Mouse (Mus musculus) heart, embryonic 16.5 days (tissue): ENCODE measurements around the gene Oard1. TPM values are rescaled to one million over a fixed set of nuclear protein-coding genes. Genes with fewer than 3 reads are reported as not detected.

Experiments used
- ATAC-seq: fragments of 200-750 bp; cut with Nextera tagmentation; replicated peaks from 2 replicates; pipeline ENCODE4 v1.8.0; 2017; ENCODE audit warnings: moderate number of reproducible peaks; ENCODE audit not compliant: insufficient read depth, low FRiP score; ENCODE audit errors: extremely low read depth
- H3K27ac ChIP-seq: fragments of 300-500 bp; sonication (generic); 2 replicates; pipeline ENCODE4 v1.5.1; 2014; ENCODE audit warnings: mild to moderate bottlenecking, low read length, control low read depth, moderate library complexity
- H3K27me3 ChIP-seq: fragments of 300-500 bp; sonication (generic); 2 replicates; pipeline ENCODE4 v1.6.1; 2014; ENCODE audit warnings: low read length, mixed read lengths; ENCODE audit not compliant: control insufficient read depth, insufficient read depth
- H3K36me3 ChIP-seq: fragments of 300-500 bp; sonication (generic); 2 replicates; pipeline ENCODE4 v1.6.1; 2014; ENCODE audit not compliant: control insufficient read depth, insufficient read depth
- H3K4me1 ChIP-seq: fragments of 300-500 bp; sonication (generic); 2 replicates; pipeline ENCODE4 v1.6.1; 2014; ENCODE audit warnings: low read length, mixed read lengths; ENCODE audit not compliant: control insufficient read depth, insufficient read depth
- H3K4me2 ChIP-seq: fragments of 300-500 bp; sonication (generic); 2 replicates; pipeline ENCODE4 v1.6.1; 2014; ENCODE audit warnings: low read depth, mild to moderate bottlenecking, control low read depth, low read length
- H3K4me3 ChIP-seq: fragments of 300-500 bp; sonication (generic); 2 replicates; pipeline ENCODE4 v1.5.1; 2014; ENCODE audit warnings: mild to moderate bottlenecking, control low read depth, low read length
- H3K9ac ChIP-seq: fragments of 300-500 bp; sonication (generic); 2 replicates; pipeline ENCODE4 v1.6.1; 2014; ENCODE audit warnings: low read length, control low read depth
- H3K9me3 ChIP-seq: fragments of 300-500 bp; sonication (generic); replicated peaks from 2 replicates; pipeline ENCODE4 v1.6.1; 2016; ENCODE audit warnings: low read length; ENCODE audit not compliant: control insufficient read depth
- WGBS: fragments of 180-500 bp; shearing (Covaris S2); extraction: QIAGEN DNeasy Blood & Tissue Kit; methylation state at CpG from one replicate; pipeline ENCODE4 v1.1.7; 2014; 5-methylcytosine and 5-hydroxymethylcytosine counted together
- polyA plus RNA-seq: library from polyadenylated mRNA; unstranded; fragments of >200 nt; fragmentation: Nextera tagmentation; extraction: Ambion mirVana; gene quantifications from 2 replicates; pipeline ENCODE4 v1.2.1, GENCODE M21; 2015

Gene Oard1
- polyA plus RNA-seq, 1 experiment from 2014 or later: 40.9 TPM

- no peak overlapping the region for H3K4me3 ChIP-seq
- H3K36me3 ChIP-seq: no peaks in the 10 kb centered on the region
- no peaks in the 10 kb centered on the region for H3K4me1 ChIP-seq
- H3K27me3 ChIP-seq: no peaks in the 10 kb centered on the region
- H3K9me3 ChIP-seq: peaks cover 5% of the 10 kb centered on the region
- H3K27ac ChIP-seq: no peak overlapping the region
- no peak for ATAC-seq
- 67% methylated on average over 8 of the region's 8 CpGs for WGBS
- H3K9ac ChIP-seq: no peak overlapping the region
- no peak overlapping the region for H3K4me2 ChIP-seq
Observed at GRCm38 (mm10) chr17:48372987-48373386, 36.8 kb upstream of the Oard1 start.

GRCm38 (mm10) chr17:48376102-48376501, 33.7 kb upstream of the Oard1 start:
- no peak overlapping the region for H3K27ac ChIP-seq
- no peak overlapping the region for H3K4me2 ChIP-seq
- no peaks in the 10 kb centered on the region for H3K36me3 ChIP-seq
- no peaks in the 10 kb centered on the region for H3K27me3 ChIP-seq
- H3K4me1 ChIP-seq: no peaks in the 10 kb centered on the region
- 69% methylated on average over 1 of the region's 1 CpGs for WGBS
- H3K9ac ChIP-seq: no peak overlapping the region
- H3K4me3 ChIP-seq: no peak overlapping the region
- no peak for ATAC-seq
- peaks cover 3% of the 10 kb centered on the region; the same call in 1 of the 2 replicates for H3K9me3 ChIP-seq

- H3K4me3 ChIP-seq: no peak overlapping the region
- H3K9me3 ChIP-seq: no peaks in the 10 kb centered on the region
- no peaks in the 10 kb centered on the region for H3K27me3 ChIP-seq
- H3K4me2 ChIP-seq: no peak overlapping the region
- no peak overlapping the region for H3K9ac ChIP-seq
- H3K27ac ChIP-seq: no peak overlapping the region
- H3K4me1 ChIP-seq: no peaks in the 10 kb centered on the region
- no peaks in the 10 kb centered on the region for H3K36me3 ChIP-seq
- ATAC-seq: no peak
Observed at GRCm38 (mm10) chr17:48379050-48379449, 30.8 kb upstream of the Oard1 start.

- no peaks in the 10 kb centered on the region for H3K4me1 ChIP-seq
- no peaks in the 10 kb centered on the region for H3K9me3 ChIP-seq
- no peak overlapping the region for H3K27ac ChIP-seq
- no peak overlapping the region for H3K4me2 ChIP-seq
- WGBS: 74% methylated on average over 2 of the region's 2 CpGs
- no peak for ATAC-seq
- peaks cover 40% of the 10 kb centered on the region for H3K36me3 ChIP-seq
- H3K4me3 ChIP-seq: no peak overlapping the region
- H3K9ac ChIP-seq: no peak overlapping the region
- H3K27me3 ChIP-seq: no peaks in the 10 kb centered on the region
Observed at GRCm38 (mm10) chr17:48385786-48386461, 23.9 kb upstream of the Oard1 start.

- ATAC-seq: no peak
- 74% methylated on average over 2 of the region's 2 CpGs for WGBS
- no peak overlapping the region for H3K9ac ChIP-seq
- no peaks in the 10 kb centered on the region for H3K27me3 ChIP-seq
- no peak overlapping the region for H3K4me3 ChIP-seq
- H3K27ac ChIP-seq: no peak overlapping the region
- no peaks in the 10 kb centered on the region for H3K4me1 ChIP-seq
- no peak overlapping the region for H3K4me2 ChIP-seq
- peaks cover 67% of the 10 kb centered on the region for H3K36me3 ChIP-seq
- H3K9me3 ChIP-seq: no peaks in the 10 kb centered on the region
Observed at GRCm38 (mm10) chr17:48388666-48389065, 21.1 kb upstream of the Oard1 start.

GRCm38 (mm10) chr17:48389442-48389841, 20.4 kb upstream of the Oard1 start:
- ATAC-seq: no peak
- no peak overlapping the region for H3K27ac ChIP-seq
- 68% methylated on average over 5 of the region's 5 CpGs for WGBS

GRCm38 (mm10) chr17:48391446-48391845, 18.4 kb upstream of the Oard1 start:
- 84% methylated on average over 5 of the region's 5 CpGs for WGBS
- H3K27ac ChIP-seq: no peak overlapping the region
- no peaks in the 10 kb centered on the region for H3K27me3 ChIP-seq
- ATAC-seq: no peak
- H3K4me1 ChIP-seq: no peaks in the 10 kb centered on the region
- no peaks in the 10 kb centered on the region for H3K9me3 ChIP-seq
- no peak overlapping the region for H3K4me2 ChIP-seq
- no peak overlapping the region for H3K4me3 ChIP-seq
- peaks cover 88% of the 10 kb centered on the region for H3K36me3 ChIP-seq
- H3K9ac ChIP-seq: no peak overlapping the region

More at GRCm38 (mm10) chr17:48389442-48389841, 20.4 kb upstream of the Oard1 start:
- Histone ChIP-seq H3K36me3 (peaks cover 74% of the 10 kb centered on the region), H3K9me3 (no peaks in the 10 kb centered on the region), H3K4me3 (no peak overlapping the region), H3K4me2 (no peak overlapping the region), H3K9ac (no peak overlapping the region), H3K4me1 (no peaks in the 10 kb centered on the region), H3K27me3 (no peaks in the 10 kb centered on the region)

- Histone ChIP-seq H3K27ac (no peak overlapping the region), H3K4me3 (no peak overlapping the region), H3K36me3 (peaks cover 82% of the 10 kb centered on the region), H3K9ac (no peak overlapping the region), H3K4me1 (no peaks in the 10 kb centered on the region), H3K27me3 (no peaks in the 10 kb centered on the region), H3K9me3 (no peaks in the 10 kb centered on the region), H3K4me2 (no peak overlapping the region)
- ATAC-seq: no peak
- 93% methylated on average over 3 of the region's 3 CpGs for WGBS
Observed at GRCm38 (mm10) chr17:48392616-48393015, 17.2 kb upstream of the Oard1 start.

- Histone ChIP-seq H3K4me2 (no peak overlapping the region), H3K9me3 (no peaks in the 10 kb centered on the region), H3K27ac (no peak overlapping the region), H3K4me1 (peaks cover 11% of the 10 kb centered on the region), H3K9ac (no peak overlapping the region), H3K36me3 (peaks cover 16% of the 10 kb centered on the region), H3K27me3 (no peaks in the 10 kb centered on the region), H3K4me3 (no peak overlapping the region)
- no peak for ATAC-seq
- WGBS: 87% methylated on average over 4 of the region's 4 CpGs
Observed at GRCm38 (mm10) chr17:48401710-48402109, 8.1 kb upstream of the Oard1 start.
